Mouse (Mus musculus): Measurements from ENCODE around the gene Tbcel. TPM values are rescaled to one million over a fixed set of nuclear protein-coding genes. Genes with fewer than 3 reads are reported as not detected.

Tbcel gene
- total and polyA plus RNA-seq, 3 experiments: 13.8 to 39.8 (median 20.4) TPM

GRCm38 (mm10) chr9:42469323-42469722 lies 38.3 kb downstream of the Tbcel start:
- Histone ChIP-seq H3K9me3 (replicated peaks; ENCODE audit: insufficient read depth, low read length) (no peaks in the 10 kb centered on the region), H3K36me3 (ENCODE audit: control insufficient read depth in 1 of 2, insufficient read depth in 2 of 2, low read length in 2 of 2) (peaks cover 0 to 29% of the 10 kb centered on the region in 2 experiments; a peak in 2 of 4 replicates)

DNA sequence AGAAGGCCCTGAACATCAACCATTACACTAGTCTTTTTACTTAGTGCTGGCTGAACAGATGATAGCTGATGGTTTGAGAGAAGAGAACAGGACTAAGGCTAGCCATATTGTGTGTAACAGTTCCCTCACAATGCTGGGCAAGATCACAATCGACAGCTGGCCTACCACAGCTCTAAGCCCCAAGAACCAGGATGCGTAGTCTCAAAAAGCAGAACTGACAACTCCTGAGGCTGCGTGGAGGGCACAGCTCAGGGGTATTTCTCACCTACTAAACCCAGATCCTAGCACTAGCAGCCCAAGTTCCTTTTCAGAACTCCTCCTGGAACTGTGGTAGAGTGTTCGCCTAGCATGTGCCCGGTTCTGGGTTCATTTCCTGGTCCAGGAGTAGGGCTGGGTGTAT lies 39.2 kb downstream of the Tbcel start:
- Histone ChIP-seq H3K4me1 (ENCODE audit: control insufficient read depth in 1 of 2, insufficient read depth in 2 of 2, low read length in 2 of 2) (peaks cover 16 to 39% of the 10 kb centered on the region in 2 experiments), H3K9me3 (replicated peaks; ENCODE audit: insufficient read depth, low read length) (no peaks in the 10 kb centered on the region), H3K27me3 (ENCODE audit: control insufficient read depth in 1 of 2, insufficient read depth in 2 of 2, low read length in 2 of 2) (no peaks in the 10 kb centered on the region), H3K27ac (ENCODE audit: control insufficient read depth, low read depth, low read length) (peak overlapping the region; percentile 22; the same call in 1 of the 2 replicates), H3K36me3 (ENCODE audit: control insufficient read depth in 1 of 2, insufficient read depth in 2 of 2, low read length in 2 of 2) (peaks cover 0 to 23% of the 10 kb centered on the region in 2 experiments; a peak in 2 of 4 replicates), H3K9ac (ENCODE audit: control insufficient read depth, low read depth, low read length, poor library complexity, severe bottlenecking) (peak overlapping the region; percentile 38), H3K79me2 (ENCODE audit: control insufficient read depth, insufficient read depth, low read length, poor library complexity) (peaks cover 23% of the 10 kb centered on the region), H3K4me3 (ENCODE audit: control insufficient read depth in 1 of 2, insufficient read depth in 1 of 2, low read depth in 2 of 2, low read length in 2 of 2) (no peak overlapping the region)
- peak; percentile 64 for DNase-seq (ENCODE audit: low read depth, low spot score)
- TF ChIP-seq USF1 (IDR thresholded peaks at IDR 0.05; ENCODE audit: low read depth, low read length): no peak
- TF ChIP-seq MAFK (IDR thresholded peaks at IDR 0.05; ENCODE audit: borderline replicate concordance, low read depth, low read length): no peak
- no peak for TF ChIP-seq POLR2AphosphoS5 (IDR thresholded peaks at IDR 0.05; ENCODE audit: borderline replicate concordance, low read depth, low read length)
- no peak for TF ChIP-seq MYB (IDR thresholded peaks at IDR 0.05; ENCODE audit: low read depth, low read length)
- TF ChIP-seq SMC3 (IDR thresholded peaks at IDR 0.05; ENCODE audit: low read depth, low read length): no peak
- TF ChIP-seq ETS1 (IDR thresholded peaks at IDR 0.05; ENCODE audit: low read depth, low read length): peak; percentile 58; the same call in 1 of the 2 replicates
- no peak for TF ChIP-seq UBTF (IDR thresholded peaks at IDR 0.05; ENCODE audit: borderline replicate concordance, insufficient read depth, low read depth, low read length)
- TF ChIP-seq SIN3A (IDR thresholded peaks at IDR 0.05; ENCODE audit: low read length): 0 out of 2 replicates have a peak, but pooled peaks have one; percentile 27
- TF ChIP-seq ZKSCAN1 (IDR thresholded peaks at IDR 0.05; ENCODE audit: low read depth, low read length): peak; percentile 53; the same call in 1 of the 2 replicates
- no peak for TF ChIP-seq MXI1 (IDR thresholded peaks at IDR 0.05; ENCODE audit: low read depth, low read length)
- TF ChIP-seq MAX (IDR thresholded peaks at IDR 0.05; ENCODE audit: low read length): peak; percentile 50
- TF ChIP-seq EP300 (IDR thresholded peaks at IDR 0.05; ENCODE audit: low read depth in 1 of 2, low read length in 2 of 2): 0 out of 4 replicates have a peak, but pooled peaks have one; percentile 31 to 34
- peak; percentile 40; the same call in 1 of the 2 replicates for TF ChIP-seq NRF1 (IDR thresholded peaks at IDR 0.05; ENCODE audit: insufficient read depth, low read depth, low read length, poor library complexity, severe bottlenecking)
- no peak for TF ChIP-seq CHD2 (IDR thresholded peaks at IDR 0.05; ENCODE audit: low read length)
- no peak for TF ChIP-seq CHD1 (IDR thresholded peaks at IDR 0.05; ENCODE audit: low read depth, low read length)
- TF ChIP-seq TBP (IDR thresholded peaks at IDR 0.05; ENCODE audit: low read depth, low read length): 0 out of 2 replicates have a peak, but pooled peaks have one; percentile 13
- TF ChIP-seq GATA1 (IDR thresholded peaks at IDR 0.05; ENCODE audit: low read depth, low read length): no peak
- no peak for TF ChIP-seq CTCF (IDR thresholded peaks at IDR 0.05 in 2 of 3, conservative IDR thresholded peaks at IDR 0.05 in 1 of 3; ENCODE audit: control insufficient read depth in 1 of 3, insufficient read depth in 1 of 3, low read depth in 2 of 3, low read length in 3 of 3, poor library complexity in 1 of 3, severe bottlenecking in 1 of 3)
- no peak for TF ChIP-seq TCF12 (IDR thresholded peaks at IDR 0.05; ENCODE audit: low read depth, low read length)
- TF ChIP-seq RCOR1 (IDR thresholded peaks at IDR 0.05; ENCODE audit: low read depth, low read length): no peak
- TF ChIP-seq TAL1 (IDR thresholded peaks at IDR 0.05; ENCODE audit: low read length): no peak

More at GRCm38 (mm10) chr9:42469323-42469722, 38.3 kb downstream of the Tbcel start:
- Histone ChIP-seq H3K79me2 (ENCODE audit: control insufficient read depth, insufficient read depth, low read length, poor library complexity) (peaks cover 23% of the 10 kb centered on the region), H3K4me1 (ENCODE audit: control insufficient read depth in 1 of 2, insufficient read depth in 2 of 2, low read length in 2 of 2) (peaks cover 21 to 45% of the 10 kb centered on the region in 2 experiments), H3K9ac (ENCODE audit: control insufficient read depth, low read depth, low read length, poor library complexity, severe bottlenecking) (no peak overlapping the region), H3K27me3 (ENCODE audit: control insufficient read depth in 1 of 2, insufficient read depth in 2 of 2, low read length in 2 of 2) (no peaks in the 10 kb centered on the region), H3K4me3 (ENCODE audit: control insufficient read depth in 1 of 2, insufficient read depth in 1 of 2, low read depth in 2 of 2, low read length in 2 of 2) (no peak overlapping the region), H3K27ac (ENCODE audit: control insufficient read depth, low read depth, low read length) (no peak overlapping the region)
- no peak for TF ChIP-seq CHD2 (IDR thresholded peaks at IDR 0.05; ENCODE audit: low read length)
- no peak for TF ChIP-seq JUND (IDR thresholded peaks at IDR 0.05; ENCODE audit: low read depth, low read length)
- TF ChIP-seq GABPA (IDR thresholded peaks at IDR 0.05; ENCODE audit: low read depth, low read length): no peak
- no peak for TF ChIP-seq MAFK (IDR thresholded peaks at IDR 0.05; ENCODE audit: borderline replicate concordance, low read depth, low read length)
- no peak for TF ChIP-seq TAL1 (IDR thresholded peaks at IDR 0.05; ENCODE audit: low read length)
- no peak for TF ChIP-seq ZC3H11A (IDR thresholded peaks at IDR 0.05; ENCODE audit: low read depth, low read length)
- TF ChIP-seq MAX (IDR thresholded peaks at IDR 0.05; ENCODE audit: low read length): no peak
- TF ChIP-seq SMC3 (IDR thresholded peaks at IDR 0.05; ENCODE audit: low read depth, low read length): no peak
- no peak for TF ChIP-seq GATA1 (IDR thresholded peaks at IDR 0.05; ENCODE audit: low read depth, low read length)
- TF ChIP-seq MYC (IDR thresholded peaks at IDR 0.05; ENCODE audit: low read depth, low read length): no peak
- no peak for TF ChIP-seq MXI1 (IDR thresholded peaks at IDR 0.05; ENCODE audit: low read depth, low read length)
- TF ChIP-seq RAD21 (IDR thresholded peaks at IDR 0.05; ENCODE audit: low read depth, low read length): no peak
- no peak for TF ChIP-seq NELFE (IDR thresholded peaks at IDR 0.05; ENCODE audit: low read depth, low read length)
- no peak for TF ChIP-seq ZKSCAN1 (IDR thresholded peaks at IDR 0.05; ENCODE audit: low read depth, low read length)
- no peak for TF ChIP-seq BHLHE40 (IDR thresholded peaks at IDR 0.05; ENCODE audit: borderline replicate concordance, low read depth, low read length)
- TF ChIP-seq POLR2AphosphoS2 (IDR thresholded peaks at IDR 0.05; ENCODE audit: low read length): no peak
- no peak for TF ChIP-seq TBP (IDR thresholded peaks at IDR 0.05; ENCODE audit: low read depth, low read length)
- TF ChIP-seq ZNF384 (IDR thresholded peaks at IDR 0.05; ENCODE audit: low read depth, low read length): no peak
- no peak for TF ChIP-seq ELF1 (IDR thresholded peaks at IDR 0.05; ENCODE audit: low read depth, low read length)
- no peak for DNase-seq (ENCODE audit: low read depth, low spot score)

Measured in MEL (cell line).